Mouse (Mus musculus): ENCODE results near the gene Hmga1.

DNA sequence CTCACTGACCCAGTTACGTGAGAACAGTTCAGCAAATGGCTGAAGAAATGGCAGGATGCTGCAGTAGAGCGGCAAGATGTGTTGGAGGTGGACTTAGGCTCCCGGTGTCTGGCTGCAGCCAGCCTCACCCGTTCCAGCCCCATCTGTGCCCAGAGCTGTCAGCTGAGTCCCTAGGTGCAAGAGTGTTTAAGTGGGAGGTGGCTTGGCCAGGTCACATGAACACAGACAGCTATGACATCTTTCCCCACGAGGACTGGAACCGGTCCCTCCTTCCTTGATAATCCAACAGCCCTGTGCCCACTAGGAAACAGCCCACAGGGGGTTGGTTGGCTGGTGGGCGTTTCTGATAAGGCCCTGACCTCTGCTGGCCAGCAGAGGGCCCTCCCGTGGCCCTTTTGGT, 28.3 kb upstream of the Hmga1 start:
- TF ChIP-seq CTCF (IDR thresholded peaks at IDR 0.05; ENCODE audit: insufficient read depth, low read length) (no peak), POLR2A (IDR thresholded peaks at IDR 0.05; ENCODE audit: borderline replicate concordance, extremely low read depth, low read depth, low read length) (no peak)
